Mouse (Mus musculus): ENCODE results near the gene Traf3ip3. TPM values are rescaled to one million over a fixed set of nuclear protein-coding genes. Genes with fewer than 3 reads are reported as not detected.

The Traf3ip3 gene
- polyA plus RNA-seq, 1 experiment from 2014 or later: 0.58 TPM

DNA sequence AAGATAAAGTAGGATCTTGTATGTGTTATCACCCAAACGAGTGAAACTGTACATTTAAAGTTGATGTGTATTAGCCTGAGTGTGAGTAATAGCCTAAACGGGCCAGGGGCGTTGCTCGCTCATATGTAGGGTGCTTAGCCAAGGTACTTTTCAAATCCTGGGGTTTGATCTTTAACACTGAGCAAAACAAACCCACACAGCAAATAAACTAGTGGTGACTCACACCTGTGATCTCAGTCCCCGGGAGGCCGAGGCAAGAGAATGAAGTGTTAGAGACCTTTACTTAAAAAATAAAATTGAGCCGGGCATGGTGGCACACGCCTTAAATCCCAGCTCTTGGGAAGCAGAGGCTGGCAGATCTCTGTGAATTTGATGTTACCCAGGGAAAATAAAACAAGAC is 70.7 kb downstream of the Traf3ip3 start:
- Histone ChIP-seq H3K27ac (no peak overlapping the region), H3K4me2 (peak overlapping the region; percentile 57), H3K9me3 (replicated peaks) (no peaks in the 10 kb centered on the region), H3K9ac (0 out of 2 replicates have a peak overlapping the region, but pooled peaks have one; percentile 58), H3K36me3 (ENCODE audit: poor library complexity, severe bottlenecking) (peaks cover 20% of the 10 kb centered on the region), H3K4me3 (no peak overlapping the region), H3K27me3 (no peaks in the 10 kb centered on the region), H3K4me1 (peaks cover 12% of the 10 kb centered on the region)
- 87% methylated on average over 8 of the region's 8 CpGs for WGBS
- ATAC-seq: peak; percentile 22; the same call in 1 of the 2 replicates

DNA sequence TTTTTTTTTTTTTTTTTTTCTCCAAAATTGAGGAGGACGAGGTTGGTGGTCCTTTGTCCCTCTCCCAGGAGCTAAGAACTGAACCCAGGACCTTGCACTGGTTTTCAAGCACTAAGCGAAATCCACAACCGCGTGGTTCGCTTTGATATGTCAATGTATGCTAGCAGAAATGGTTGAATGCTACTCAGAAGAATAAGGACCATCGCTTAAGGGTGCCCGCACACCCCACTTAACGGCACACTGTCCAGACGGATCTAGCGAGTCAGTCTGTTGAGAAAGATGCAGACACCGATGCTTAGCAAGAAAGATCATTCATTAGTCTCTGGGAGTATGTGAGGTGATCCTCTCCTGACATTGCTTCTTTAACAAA is 71.1 kb downstream of the Traf3ip3 start:
- Histone ChIP-seq H3K27me3 (no peaks in the 10 kb centered on the region), H3K4me1 (peaks cover 12% of the 10 kb centered on the region), H3K36me3 (ENCODE audit: poor library complexity, severe bottlenecking) (peaks cover 20% of the 10 kb centered on the region), H3K9ac (peak overlapping the region; percentile 58), H3K9me3 (replicated peaks) (no peaks in the 10 kb centered on the region), H3K4me3 (peak overlapping the region; percentile 99), H3K4me2 (peak overlapping the region; percentile 57), H3K27ac (peak overlapping the region; percentile 48; the same call in 1 of the 2 replicates)
- ATAC-seq: peak; percentile 73
- 28% methylated on average over 11 of the region's 11 CpGs for WGBS

DNA sequence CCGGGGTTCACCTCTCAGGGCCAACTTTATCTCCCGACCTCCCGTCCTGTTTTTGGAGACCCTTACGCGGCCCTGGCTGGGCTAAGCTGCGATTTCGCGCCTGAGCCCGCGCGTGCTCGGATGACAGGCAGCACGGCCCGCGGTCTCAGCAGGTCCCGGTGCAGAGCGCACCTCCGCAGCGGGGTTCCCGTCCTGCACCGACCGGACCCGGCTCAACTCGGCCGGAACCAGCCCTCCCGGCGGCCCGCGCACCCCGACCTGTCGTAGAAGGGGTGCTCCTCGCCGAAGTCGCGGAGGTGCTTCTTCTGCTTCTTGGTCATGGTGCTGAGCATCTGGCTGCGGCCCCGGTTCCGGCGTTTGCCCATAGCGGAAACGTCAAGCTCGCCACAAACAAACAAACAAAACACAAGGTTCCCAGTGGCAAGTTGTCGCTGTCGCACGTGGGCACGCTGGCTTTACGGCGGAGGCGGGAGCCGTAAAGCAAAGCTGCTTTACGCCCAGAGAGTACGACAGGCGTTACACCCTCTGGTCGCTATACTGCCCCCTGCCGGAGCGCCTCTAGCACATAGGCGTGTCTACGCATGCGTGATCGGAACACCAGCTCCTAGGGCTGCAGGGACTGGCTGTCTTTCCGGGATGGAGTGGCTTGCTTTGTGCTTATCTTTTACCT is 71.6 kb downstream of the Traf3ip3 start, which contains the start of gene Diexf:
Diexf (minus strand) TSS at position 487 of the 670 bp plus-strand sequence.
- Histone ChIP-seq H3K9ac (peak within 1 kb of the TSS; percentile 89), H3K4me1 (peaks cover 12% of the 10 kb centered on the region), H3K9me3 (replicated peaks) (no peaks in the 10 kb centered on the region), H3K27ac (peak within 1 kb of the TSS; percentile 48; the same call in 1 of the 2 replicates), H3K27me3 (no peaks in the 10 kb centered on the region), H3K36me3 (ENCODE audit: poor library complexity, severe bottlenecking) (peaks cover 23% of the 10 kb centered on the region), H3K4me2 (peak within 1 kb of the TSS; percentile 73), H3K4me3 (peak within 1 kb of the TSS; percentile 99)
- under 1% methylated on average over 61 of the region's 61 CpGs for WGBS
- peak; percentile 94 for ATAC-seq

DNA sequence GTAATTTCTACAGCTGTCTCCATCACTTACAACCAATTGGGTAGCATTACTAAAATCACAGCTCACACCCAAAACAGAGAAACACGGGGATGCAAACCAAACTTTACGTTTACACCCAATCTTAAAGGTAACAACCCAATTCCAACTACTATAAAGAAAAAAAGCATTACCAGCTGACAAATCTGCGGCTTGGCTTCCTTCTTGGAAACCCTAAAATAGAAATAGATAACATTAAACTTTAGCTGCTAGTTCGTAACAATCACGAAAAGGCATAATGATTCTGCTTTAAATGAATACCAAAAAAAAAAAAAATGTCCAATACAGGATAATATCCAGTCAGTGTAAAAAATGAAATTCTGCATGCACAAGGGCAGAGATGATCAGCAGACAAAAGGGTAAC is 72.2 kb downstream of the Traf3ip3 start:
- Histone ChIP-seq H3K9ac (peak overlapping the region; percentile 89), H3K4me1 (peaks cover 12% of the 10 kb centered on the region), H3K9me3 (replicated peaks) (no peaks in the 10 kb centered on the region), H3K4me3 (peak overlapping the region; percentile 99), H3K27me3 (no peaks in the 10 kb centered on the region), H3K36me3 (ENCODE audit: poor library complexity, severe bottlenecking) (peaks cover 27% of the 10 kb centered on the region), H3K4me2 (peak overlapping the region; percentile 73), H3K27ac (no peak overlapping the region)
- ATAC-seq: no peak
- 34% methylated on average over 5 of the region's 5 CpGs for WGBS

DNA sequence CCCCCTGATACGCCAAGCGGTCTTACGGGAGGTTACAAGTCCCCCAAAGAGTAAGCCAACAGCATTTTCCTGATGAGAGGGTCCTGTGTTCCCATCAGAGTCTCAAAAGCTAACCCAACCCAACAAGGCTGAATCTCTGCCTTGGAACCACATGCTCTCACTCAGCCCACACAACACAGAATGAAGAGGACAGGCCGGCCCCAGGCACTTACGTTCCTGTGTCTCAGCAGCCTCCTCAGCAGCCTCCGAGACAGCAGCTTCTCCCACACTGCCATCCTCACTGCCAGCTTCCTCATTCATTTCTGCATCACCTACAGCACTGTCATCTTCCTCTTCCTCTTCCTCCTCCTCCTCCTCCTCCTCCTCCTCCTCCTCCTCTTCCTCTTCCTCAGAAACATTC is 73.4 kb downstream of the Traf3ip3 start:
- peaks cover 12% of the 10 kb centered on the region for H3K4me1 ChIP-seq
- H3K4me3 ChIP-seq: no peak overlapping the region
- peaks cover 39% of the 10 kb centered on the region for H3K36me3 ChIP-seq (ENCODE audit: poor library complexity, severe bottlenecking)
- WGBS: 96% methylated on average over 6 of the region's 6 CpGs
- no peak overlapping the region for H3K9ac ChIP-seq
- no peaks in the 10 kb centered on the region for H3K27me3 ChIP-seq
- no peaks in the 10 kb centered on the region for H3K9me3 ChIP-seq (replicated peaks)
- H3K4me2 ChIP-seq: no peak overlapping the region
- no peak for ATAC-seq
- H3K27ac ChIP-seq: no peak overlapping the region

DNA sequence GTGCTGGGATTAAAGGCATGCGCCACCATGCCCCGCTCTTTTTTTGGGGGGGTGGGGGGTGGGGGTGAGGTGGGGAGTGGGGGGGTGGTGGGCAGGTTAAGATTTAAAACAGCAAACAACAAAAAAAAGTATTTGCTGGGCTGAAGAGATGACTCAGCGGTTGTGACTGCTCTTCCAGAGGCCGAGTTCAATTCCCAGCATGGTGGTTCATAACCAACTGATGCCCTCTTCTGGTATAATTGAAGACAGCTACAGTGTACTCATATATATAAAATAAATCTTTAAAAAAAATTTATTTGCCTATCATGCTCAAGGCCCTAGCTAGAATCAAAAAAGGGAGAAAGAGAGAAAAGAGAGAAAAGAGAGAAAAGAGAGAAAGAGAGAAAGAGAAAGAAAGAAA is 75.7 kb downstream of the Traf3ip3 start:
- Histone ChIP-seq H3K9me3 (replicated peaks) (no peaks in the 10 kb centered on the region), H3K4me2 (no peak overlapping the region), H3K4me3 (no peak overlapping the region), H3K36me3 (ENCODE audit: poor library complexity, severe bottlenecking) (peaks cover 61% of the 10 kb centered on the region), H3K4me1 (peaks cover 12% of the 10 kb centered on the region), H3K9ac (no peak overlapping the region), H3K27me3 (no peaks in the 10 kb centered on the region), H3K27ac (no peak overlapping the region)
- no peak for ATAC-seq
- 84% methylated on average over 4 of the region's 4 CpGs for WGBS

Other genes with a start within 250 kb of the Traf3ip3 start
- 6.2 and 7.6 TPM in 2 replicates for gene Syt14, start 165.9 kb downstream of the Traf3ip3 start, polyA plus RNA-seq (2015; fragmentation: Nextera tagmentation; extraction: Ambion mirVana)
- gene Diexf, start 71.4 kb downstream of the Traf3ip3 start, polyA plus RNA-seq (2015; fragmentation: Nextera tagmentation; extraction: Ambion mirVana): 10.0 and 10.2 TPM in 2 replicates
- 0.63 and 0.79 TPM in 2 replicates for gene Irf6, start 48.6 kb downstream of the Traf3ip3 start, polyA plus RNA-seq (2015; fragmentation: Nextera tagmentation; extraction: Ambion mirVana)
- gene A130010J15Rik, start 33.7 kb downstream of the Traf3ip3 start, polyA plus RNA-seq (2015; fragmentation: Nextera tagmentation; extraction: Ambion mirVana): 12.2 and 14.5 TPM in 2 replicates
- gene Lamb3, start 6.0 kb upstream of the Traf3ip3 start, polyA plus RNA-seq (2015; fragmentation: Nextera tagmentation; extraction: Ambion mirVana): 0.32 and 0.55 TPM in 2 replicates
- gene Hsd11b1, start 62.4 kb upstream of the Traf3ip3 start, polyA plus RNA-seq (2015; fragmentation: Nextera tagmentation; extraction: Ambion mirVana): 0.17 TPM in 1 of 2 replicates, not detected in the other
- gene G0s2, start 71.5 kb upstream of the Traf3ip3 start, polyA plus RNA-seq (2015; fragmentation: Nextera tagmentation; extraction: Ambion mirVana): 4.4 and 6.1 TPM in 2 replicates
- 26.7 and 30.0 TPM in 2 replicates for gene Camk1g, start 168.6 kb upstream of the Traf3ip3 start, polyA plus RNA-seq (2015; fragmentation: Nextera tagmentation; extraction: Ambion mirVana)

Measured in forebrain, embryonic 13.5 days (tissue).